Mouse (Mus musculus) layer of hippocampus, adult 2 months (tissue): ENCODE data around the gene Kcna7. TPM values are rescaled to one million over a fixed set of nuclear protein-coding genes. Genes with fewer than 3 reads are reported as not detected.

Experiments used
- DNase-seq, 2 experiments: peaks; one replicate each; pipeline ENCODE4 v3.0.0; 2022; ENCODE audit warnings: low spot score in 2 of 2
- H3K27ac ChIP-seq: fragments of 200-600 bp; 2 replicates; pipeline ENCODE4 v1.8.1; 2022
- H3K4me3 ChIP-seq: fragments of 200-600 bp; 2 replicates; pipeline ENCODE4 v1.8.1; 2022; ENCODE audit warnings: mild to moderate bottlenecking
- CTCF ChIP-seq: fragments of 200-600 bp; conservative IDR thresholded peaks from 2 replicates; pipeline ENCODE4 v1.8.1; 2022; ENCODE audit warnings: antibody characterized with exemption, mild to moderate bottlenecking, moderate library complexity
- microRNA-seq, 2 experiments: library from miRNA; unstranded; fragments of <30 nt; microRNA quantifications; one replicate each; pipeline ENCODE4 v1.2.0; 2021
- total RNA-seq, 2 experiments: library from RNA; stranded (reverse); gene quantifications; 2 replicates each; pipeline ENCODE4 v1.2.3; 2021

Kcna7 gene
- total RNA-seq, 2 experiments from 2014 or later = not detected

GRCm38 (mm10) chr7:45446589-45446988 lies 41.1 kb downstream of the Kcna7 start:
- TF ChIP-seq CTCF = no peak
- Histone ChIP-seq H3K4me3 (no peak overlapping the region), H3K27ac (no peak overlapping the region)
- DNase-seq = no peak

- H3K27ac ChIP-seq = no peak overlapping the region
- TF ChIP-seq CTCF = peak; percentile 67
These were observed 42.0 kb downstream of the Kcna7 start for GRCm38 (mm10) chr7:45447325-45447990.

GRCm38 (mm10) chr7:45449974-45450373 lies 44.5 kb downstream of the Kcna7 start:
- DNase-seq = no peak
- no peak overlapping the region for H3K27ac ChIP-seq
- H3K4me3 ChIP-seq = no peak overlapping the region
- no peak for TF ChIP-seq CTCF

More at GRCm38 (mm10) chr7:45447325-45447990, 42.0 kb downstream of the Kcna7 start:
- no peak for DNase-seq
- H3K4me3 ChIP-seq = no peak overlapping the region; the same call in 1 of the 2 replicates

GRCm38 (mm10) chr7:45451344-45451982 lies 46.0 kb downstream of the Kcna7 start:
- peak overlapping the region; percentile 86 for H3K27ac ChIP-seq
- TF ChIP-seq CTCF = peak; percentile 96
- peak; percentile 84 to 91 for DNase-seq
- peak overlapping the region; percentile 53 for H3K4me3 ChIP-seq

GRCm38 (mm10) chr7:45454971-45455370 lies 49.5 kb downstream of the Kcna7 start:
- no peak for DNase-seq
- TF ChIP-seq CTCF = no peak
- Histone ChIP-seq H3K4me3 (no peak overlapping the region), H3K27ac (no peak overlapping the region)

- no peak for TF ChIP-seq CTCF
- no peak overlapping the region for H3K4me3 ChIP-seq
- no peak for DNase-seq
- peak overlapping the region; percentile 72; the same call in 1 of the 2 replicates for H3K27ac ChIP-seq
These were observed 50.7 kb downstream of the Kcna7 start for GRCm38 (mm10) chr7:45455932-45456696.

- TF ChIP-seq CTCF = no peak
- no peak for DNase-seq
- Histone ChIP-seq H3K4me3 (no peak overlapping the region; the same call in 1 of the 2 replicates), H3K27ac (peak overlapping the region; percentile 72)
These were observed 51.3 kb downstream of the Kcna7 start for GRCm38 (mm10) chr7:45456721-45457203.

- no peak for DNase-seq
- H3K27ac ChIP-seq = peak overlapping the region; percentile 72
- peak overlapping the region; percentile 96 for H3K4me3 ChIP-seq
- no peak for TF ChIP-seq CTCF
These were observed 52.0 kb downstream of the Kcna7 start for GRCm38 (mm10) chr7:45457204-45458060.

GRCm38 (mm10) chr7:45458748-45459563 lies 53.5 kb downstream of the Kcna7 start:
- peak overlapping the region; percentile 96 for H3K4me3 ChIP-seq
- H3K27ac ChIP-seq = peak overlapping the region; percentile 94
- TF ChIP-seq CTCF = no peak
- peak; percentile 57 to 79 for DNase-seq

Small RNA genes lying within 50 kb of the gene (microRNA-seq; reads per million reads assigned to microRNA genes)
- 0 reads per million in 2 experiments for gene Gm22133

Other genes starting within 250 kb of the Kcna7 start
- gene Slc17a7, start 241.7 kb upstream of the Kcna7 start, total RNA-seq = 1,000 to 10,000 TPM; 1,342 to 1,423 TPM
- under 1 TPM in 1 of 2 experiments, not detected in 1; 0.20 TPM for gene Gfy, start 226.1 kb upstream of the Kcna7 start, total RNA-seq
- not detected for gene Pth2, start 224.7 kb upstream of the Kcna7 start, total RNA-seq
- gene Ccdc155, start 200.8 kb upstream of the Kcna7 start, total RNA-seq = 1 to 10 TPM; 3.5 to 3.9 TPM
- 1 to 10 TPM; 1.6 TPM for gene Dkkl1, start 193.5 kb upstream of the Kcna7 start, total RNA-seq
- gene Tead2, start 189.9 kb upstream of the Kcna7 start, total RNA-seq = 1 to 10 TPM; 4.3 to 5.7 TPM
- 1 to 10 TPM; 3.7 to 5.5 TPM for gene Cd37, start 166.5 kb upstream of the Kcna7 start, total RNA-seq
- gene Slc6a16, start 164.6 kb upstream of the Kcna7 start, total RNA-seq = 1 to 10 TPM; 1.7 to 2.8 TPM
- gene Slc6a21, start 128.1 kb upstream of the Kcna7 start, total RNA-seq = not detected
- gene Trpm4, start 71.9 kb upstream of the Kcna7 start, total RNA-seq = 10 to 100 TPM; 12.8 to 16.5 TPM
- gene Hrc, start 70.4 kb upstream of the Kcna7 start, total RNA-seq = under 1 TPM; 0.22 to 0.33 TPM
- gene Ppfia3, start 38.6 kb upstream of the Kcna7 start, total RNA-seq = 100 to 1,000 TPM; 133 to 138 TPM
- gene Lin7b, start 35.1 kb upstream of the Kcna7 start, total RNA-seq = 100 to 1,000 TPM; 138 to 146 TPM
- gene Snrnp70, start 9.9 kb upstream of the Kcna7 start, total RNA-seq = 100 to 1,000 TPM; 456 to 514 TPM
- gene Ntf5, start 8.0 kb downstream of the Kcna7 start, total RNA-seq = not detected
- gene Lhb, start 15.2 kb downstream of the Kcna7 start, total RNA-seq = not detected
- 10 to 100 TPM; 16.1 to 20.3 TPM for gene Gys1, start 29.2 kb downstream of the Kcna7 start, total RNA-seq
- gene Ruvbl2, start 32.4 kb downstream of the Kcna7 start, total RNA-seq = 10 to 100 TPM; 35.0 to 37.2 TPM
- 100 to 1,000 TPM; 186 to 204 TPM for gene Ftl1, start 54.2 kb downstream of the Kcna7 start, total RNA-seq
- gene Bax, start 61.2 kb downstream of the Kcna7 start, total RNA-seq = 10 to 100 TPM; 73.2 to 77.6 TPM
- gene Tulp2, start 76.2 kb downstream of the Kcna7 start, total RNA-seq = not detected
- gene Gm45808, start 81.2 kb downstream of the Kcna7 start, total RNA-seq = 1 to 10 TPM; 2.1 to 3.1 TPM
- gene Dhdh, start 83.2 kb downstream of the Kcna7 start, total RNA-seq = 1 to 10 TPM; 4.3 to 4.4 TPM
- 10 to 100 TPM; 97.6 to 98.2 TPM for gene Nucb1, start 104.8 kb downstream of the Kcna7 start, total RNA-seq
- 10 to 100 TPM; 19.0 to 25.8 TPM for gene Ppp1r15a, start 120.6 kb downstream of the Kcna7 start, total RNA-seq
- under 1 TPM; 0.52 to 0.79 TPM for gene Plekha4, start 120.7 kb downstream of the Kcna7 start, total RNA-seq
- not detected for gene Hsd17b14, start 149.2 kb downstream of the Kcna7 start, total RNA-seq
- 10 to 100 TPM; 20.6 to 28.2 TPM for gene Bcat2, start 164.5 kb downstream of the Kcna7 start, total RNA-seq
- gene Fgf21, start 209.8 kb downstream of the Kcna7 start, total RNA-seq = not detected
- not detected for gene Fut1, start 211.6 kb downstream of the Kcna7 start, total RNA-seq
- not detected for gene Izumo1, start 216.2 kb downstream of the Kcna7 start, total RNA-seq
- 1 to 10 TPM; 6.1 to 7.4 TPM for gene Rasip1, start 221.8 kb downstream of the Kcna7 start, total RNA-seq
- 1 to 10 TPM; 1.2 to 4.8 TPM for gene Mamstr, start 234.3 kb downstream of the Kcna7 start, total RNA-seq